Mouse (Mus musculus) thymus, postnatal 0 days (tissue): ENCODE measurements at regions not wholly inside any gene's neighbourhood (a gene's known extent, or its start where the extent isn't known, plus 50 kb on each side); places are given as distances from the start of the nearest gene placed in this dataset.
A peak's percentile ranks its signal among the peaks of the same experiment; 100 is the strongest.

Experiments used
- DNase-seq: peaks from one replicate; pipeline ENCODE4 v3.0.0-alpha.2; 2015; ENCODE audit warnings: low spot score

GRCm38 (mm10) chr4:64432097-64432496 is 385.3 kb upstream of the Tnc start:
- DNase-seq: no peak

GRCm38 (mm10) chr4:64437744-64438594 is 391.2 kb upstream of the Tnc start:
- no peak for DNase-seq

GRCm38 (mm10) chr4:64451442-64451841 is 404.6 kb upstream of the Tnc start:
- no peak for DNase-seq

- DNase-seq: no peak
Observed at GRCm38 (mm10) chr4:64451946-64452345, 405.1 kb upstream of the Tnc start.

- no peak for DNase-seq
Observed at GRCm38 (mm10) chr4:64492260-64492962, 445.6 kb upstream of the Tnc start.

DNA sequence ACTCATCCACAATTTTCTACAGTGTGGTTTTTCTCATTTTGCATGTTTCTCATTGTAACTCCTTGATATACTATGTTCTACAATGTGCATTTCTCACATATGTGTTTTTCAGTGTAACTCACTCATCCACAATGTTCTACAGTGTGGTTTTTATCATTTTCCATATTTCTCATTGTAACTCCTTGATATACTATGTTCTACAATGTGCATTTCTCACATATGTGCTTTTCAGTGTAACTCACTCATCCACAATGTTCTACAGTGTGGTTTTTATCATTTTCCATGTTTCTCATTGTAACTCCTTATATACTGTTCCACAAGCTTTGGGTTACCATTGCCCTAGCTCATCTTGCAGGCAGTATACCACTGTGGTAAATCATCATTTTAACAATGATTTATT is 450.9 kb upstream of the Tnc start:
- DNase-seq: peak; percentile 21

DNA sequence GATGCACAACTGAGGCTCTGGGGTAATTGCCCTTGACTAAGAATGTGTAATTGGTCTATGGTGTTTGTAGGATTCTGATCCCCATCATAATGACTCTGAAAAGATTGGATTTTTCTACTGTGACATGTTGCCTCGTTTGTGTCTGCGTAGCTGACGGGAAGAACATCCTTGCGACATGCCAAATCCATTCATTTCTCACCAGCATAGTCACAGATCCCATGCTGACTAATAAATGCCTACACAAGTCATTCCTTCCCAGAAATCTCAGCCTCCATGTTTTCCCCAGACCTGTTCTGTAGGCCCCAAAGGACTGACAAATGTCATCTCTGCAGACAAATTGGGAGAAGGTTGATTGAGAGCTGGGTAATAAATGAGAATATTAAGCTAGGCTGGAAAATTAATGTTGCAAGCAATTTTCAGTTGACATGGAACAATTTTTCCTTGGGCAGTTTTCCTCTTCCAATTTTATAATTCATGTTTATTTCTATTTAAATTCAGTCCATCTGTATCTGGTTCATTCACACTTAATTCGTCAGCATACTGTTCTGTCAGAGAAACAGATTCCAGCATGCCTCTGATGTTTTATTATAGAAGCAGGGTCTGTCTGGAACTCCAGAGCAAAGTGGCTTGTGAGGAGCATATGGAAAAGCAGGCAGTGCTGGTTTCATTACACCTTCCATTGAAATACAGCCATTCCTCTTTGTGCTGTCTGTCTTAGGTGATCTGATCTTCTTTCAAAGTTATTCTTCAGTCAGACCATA is 454.0 kb upstream of the Tnc start:
- DNase-seq: no peak

GRCm38 (mm10) chr4:64521883-64522282 is 475.1 kb upstream of the Tnc start:
- no peak for DNase-seq

GRCm38 (mm10) chr4:64527724-64528332 is 481.0 kb upstream of the Tnc start:
- DNase-seq: no peak

DNA sequence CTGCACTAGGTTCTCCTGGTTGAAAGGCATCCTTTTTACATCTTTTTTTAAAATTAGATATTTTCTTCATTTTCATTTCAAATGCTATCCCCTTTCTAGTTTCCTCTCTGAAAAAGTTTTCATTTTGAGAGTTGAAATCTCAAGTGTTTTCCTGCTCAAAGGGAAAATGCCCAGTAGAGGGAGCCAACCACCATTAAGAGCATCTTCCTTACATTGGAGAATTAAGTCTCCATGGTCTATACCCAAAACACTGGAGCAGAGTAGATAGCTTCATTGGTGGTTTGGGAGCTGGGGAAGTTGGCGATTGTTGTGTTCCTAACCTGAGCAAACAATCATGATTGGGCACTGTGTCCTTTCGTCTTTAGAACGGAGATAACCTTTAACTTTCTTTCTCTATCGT is 483.8 kb upstream of the Tnc start:
- no peak for DNase-seq

GRCm38 (mm10) chr4:64533019-64533418 is 486.2 kb upstream of the Tnc start:
- DNase-seq: no peak

- no peak for DNase-seq
Observed at GRCm38 (mm10) chr4:64535554-64536253, 488.9 kb upstream of the Tnc start.

DNA sequence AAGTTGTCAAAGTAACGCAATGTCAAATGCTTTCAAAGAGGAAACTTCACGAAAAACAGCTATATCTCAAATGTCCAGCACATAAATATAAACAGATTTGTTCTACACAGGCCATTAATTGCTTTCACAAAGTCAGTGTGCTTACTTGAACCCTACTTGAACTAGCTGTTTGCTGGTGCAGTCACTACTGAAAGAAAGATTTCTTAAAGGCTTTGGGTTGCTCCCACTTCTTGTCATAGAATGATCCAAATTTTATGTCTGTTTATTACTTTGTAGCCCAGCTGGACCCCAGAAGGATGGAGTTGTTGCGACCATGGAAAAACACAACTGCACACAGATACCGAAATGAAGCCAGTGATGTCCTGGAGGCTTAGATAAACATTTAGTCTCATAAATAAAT is 491.2 kb upstream of the Tnc start:
- no peak for DNase-seq

DNA sequence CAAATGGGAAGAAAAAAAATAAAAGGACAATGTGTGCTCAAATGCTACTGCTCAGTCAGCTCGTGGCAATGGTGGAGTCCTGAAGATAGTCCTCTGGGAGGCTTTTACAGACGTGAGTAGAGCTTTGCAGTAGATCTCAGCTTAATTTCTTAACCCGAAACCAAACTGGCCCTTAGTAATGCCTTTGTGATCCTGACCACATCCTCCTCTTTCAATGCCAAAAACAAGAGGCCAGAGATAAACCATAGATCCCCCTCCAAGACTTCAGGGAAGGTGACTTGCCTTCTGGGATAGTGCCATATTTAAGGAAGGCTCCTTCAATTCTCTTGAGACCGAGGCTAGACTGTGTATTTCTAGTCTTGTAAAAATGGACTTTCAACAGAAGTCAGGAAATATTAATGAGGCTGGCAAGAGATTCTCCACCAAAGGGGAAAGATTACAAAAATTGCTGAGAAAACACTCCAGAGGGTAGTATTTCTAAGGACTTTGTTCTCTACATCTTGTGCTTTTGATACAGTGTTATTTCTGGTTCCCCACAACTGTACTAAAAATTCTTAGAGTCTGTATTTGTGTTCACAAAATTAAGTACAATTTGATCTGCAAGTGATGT is 497.9 kb upstream of the Tnc start:
- no peak for DNase-seq

DNA sequence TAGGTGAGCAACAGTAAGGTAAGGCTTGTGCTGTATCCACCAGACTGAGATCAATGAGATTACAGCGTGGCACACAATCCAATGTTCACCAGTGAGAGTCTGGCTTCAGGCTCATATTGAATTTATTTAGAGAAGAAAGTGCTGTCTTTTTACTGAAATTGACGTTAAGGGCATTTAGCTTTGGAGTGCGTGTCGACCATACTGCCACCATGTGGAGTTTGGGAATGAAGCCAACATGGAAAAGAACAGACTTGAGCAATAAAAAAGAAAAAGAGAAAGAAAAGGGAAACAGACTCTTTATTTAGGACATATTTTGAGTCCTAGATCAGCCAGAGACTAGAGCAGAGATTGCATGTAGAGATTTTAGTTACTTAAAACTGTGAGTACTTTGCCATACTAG is 499.6 kb upstream of the Tnc start:
- no peak for DNase-seq

DNA sequence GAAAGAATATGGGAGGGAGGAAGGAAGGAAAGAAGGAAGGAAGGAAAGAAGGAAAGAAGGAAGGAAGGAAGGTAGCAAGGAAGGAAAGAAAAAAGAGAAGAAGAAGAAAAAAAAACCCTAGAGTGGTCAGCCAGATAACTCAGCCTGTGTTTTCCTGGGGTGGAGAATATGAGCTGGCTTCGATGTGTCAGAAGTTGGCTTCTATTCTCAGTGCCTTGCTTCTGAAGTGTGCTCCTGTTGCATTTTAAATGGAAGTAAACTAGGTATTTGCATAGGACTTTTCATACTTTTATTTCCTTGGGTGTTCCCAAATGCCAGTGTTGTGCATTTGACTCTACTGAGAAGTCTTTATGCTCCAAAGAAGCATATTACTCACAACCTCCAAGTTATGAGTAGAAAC is 515.7 kb upstream of the Tnc start:
- no peak for DNase-seq

GRCm38 (mm10) chr4:64563996-64564395 is 517.2 kb upstream of the Tnc start:
- DNase-seq: no peak

GRCm38 (mm10) chr4:64570666-64571065 is 523.9 kb upstream of the Tnc start:
- DNase-seq: no peak

GRCm38 (mm10) chr4:64575901-64576300 is 529.1 kb upstream of the Tnc start:
- no peak for DNase-seq

- DNase-seq: no peak
Observed at GRCm38 (mm10) chr4:64595014-64595599, 528.9 kb upstream of the Pappa start.
